Comparison of ENCODE assay signal across 8 mouse cellular contexts in genomic region chr4:133116756-133117470, GRCm38 (mm10). TPM values are rescaled to one million over a fixed set of nuclear protein-coding genes. Genes with fewer than 3 reads are reported as not detected.
DNase-seq lines count a peak whose midpoint lies in the region; ATAC-seq and TF ChIP-seq lines count a peak whose summit lies in the region.

No protein-coding gene starts in this region.

- H3K27ac ChIP-seq in heart, embryonic 12.5 days (ENCODE audit: poor library complexity, severe bottlenecking), result peak overlapping the region; percentile 95
- peak overlapping the region; percentile 89 for H3K27ac ChIP-seq in limb, embryonic 14.5 days (replicated peaks; ENCODE audit: low read depth, low read length)
- H3K27ac ChIP-seq in stomach, embryonic 15.5 days, result peak overlapping the region; percentile 98

- peak overlapping the region; percentile 63; the same call in 1 of the 2 replicates for H3K9ac ChIP-seq in heart, embryonic 12.5 days
- H3K9ac ChIP-seq in limb, embryonic 14.5 days (ENCODE audit: low read depth, low read length, severe bottlenecking), result peak overlapping the region; percentile 31; the same call in 1 of the 2 replicates
- no peak overlapping the region for H3K9ac ChIP-seq in stomach, embryonic 15.5 days

- H3K9me3 ChIP-seq in heart, embryonic 12.5 days (replicated peaks), result no peaks in the 10 kb centered on the region
- no peaks in the 10 kb centered on the region for H3K9me3 ChIP-seq in limb, embryonic 14.5 days (ENCODE audit: control insufficient read depth, low read length)
- no peaks in the 10 kb centered on the region for H3K9me3 ChIP-seq in stomach, embryonic 15.5 days

- H3K4me3 ChIP-seq in heart, embryonic 12.5 days, result no peak overlapping the region
- H3K4me3 ChIP-seq in limb, embryonic 14.5 days (replicated peaks; ENCODE audit: low read length), result no peak overlapping the region
- no peak overlapping the region for H3K4me3 ChIP-seq in stomach, embryonic 15.5 days (replicated peaks)

- peak; percentile 39; the same call in 1 of the 2 replicates for ATAC-seq in heart, embryonic 12.5 days (ENCODE audit: insufficient number of reproducible peaks, low FRiP score)
- ATAC-seq in limb, embryonic 14.5 days (ENCODE audit: low FRiP score, low read depth), result peak; percentile 16; the same call in 1 of the 2 replicates
- 0 out of 2 replicates have a peak, but pooled peaks have one; percentile 9 for ATAC-seq in stomach, embryonic 15.5 days (ENCODE audit: insufficient read depth, low FRiP score, low read depth)
- ATAC-seq in inflammation-experienced regulatory T-cells, adult 6 months, result no peak

- H3K36me3 ChIP-seq in heart, embryonic 12.5 days, result no peaks in the 10 kb centered on the region
- H3K36me3 ChIP-seq in limb, embryonic 14.5 days (ENCODE audit: control insufficient read depth, insufficient read depth, low read length), result no peaks in the 10 kb centered on the region
- H3K36me3 ChIP-seq in stomach, embryonic 15.5 days, result no peaks in the 10 kb centered on the region

- 45% methylated on average over 3 of the region's 3 CpGs for WGBS in heart, embryonic 12.5 days
- 35% methylated on average over 3 of the region's 3 CpGs for WGBS in limb, embryonic 14.5 days
- 42% methylated on average over 3 of the region's 3 CpGs for WGBS in stomach, embryonic 15.5 days

- no peaks in the 10 kb centered on the region for H3K27me3 ChIP-seq in heart, embryonic 12.5 days (replicated peaks)
- no peaks in the 10 kb centered on the region for H3K27me3 ChIP-seq in limb, embryonic 14.5 days (ENCODE audit: control insufficient read depth, insufficient read depth, low read length)
- H3K27me3 ChIP-seq in stomach, embryonic 15.5 days (replicated peaks), result no peaks in the 10 kb centered on the region

- peak overlapping the region; percentile 46 for H3K4me2 ChIP-seq in heart, embryonic 12.5 days
- peak overlapping the region; percentile 37 for H3K4me2 ChIP-seq in limb, embryonic 14.5 days (replicated peaks; ENCODE audit: low read depth, low read length, severe bottlenecking)
- peak overlapping the region; percentile 48 for H3K4me2 ChIP-seq in stomach, embryonic 15.5 days

- H3K4me1 ChIP-seq in heart, embryonic 12.5 days (replicated peaks), result peaks cover 30% of the 10 kb centered on the region
- peaks cover 31% of the 10 kb centered on the region for H3K4me1 ChIP-seq in limb, embryonic 14.5 days (ENCODE audit: control insufficient read depth, insufficient read depth, low read length)
- peaks cover 29% of the 10 kb centered on the region for H3K4me1 ChIP-seq in stomach, embryonic 15.5 days

- no peak for TF ChIP-seq POLR2A in limb, embryonic 14.5 days (IDR thresholded peaks at IDR 0.05; ENCODE audit: borderline replicate concordance, extremely low read depth, insufficient read depth, insufficient read length)

- DNase-seq in 3134 (ENCODE audit: extremely low read depth, insufficient read length, low spot score) (peak; percentile 68), adipocyte (ENCODE audit: low spot score) (peak; percentile 89)
- DNase-seq in limb, embryonic 14.5 days (ENCODE audit: low spot score), result peak; percentile 47
- DNase-seq in spleen, postnatal 4 days (ENCODE audit: low spot score in 2 of 2), result no peak
- DNase-seq in left cerebral cortex, adult 8-10 months (ENCODE audit: low spot score in 2 of 2), result no peak

RNA-seq across cellular contexts. Expression of gene Wasf2, which starts 13.4 kb away (rescaled TPM):
- 68.5 and 70.1 TPM in 2 replicates for polyA plus RNA-seq in heart, embryonic 12.5 days (2016; fragmentation: Nextera tagmentation; extraction: Ambion mirVana)
- 62.0 and 70.9 TPM in 2 replicates for polyA plus RNA-seq in limb, embryonic 14.5 days (2012; rRNA removed)
- 92.2 and 96.6 TPM in 2 replicates for polyA plus RNA-seq in limb, embryonic 14.5 days (2014; fragmentation: Nextera tagmentation; extraction: Ambion mirVana)
- polyA plus RNA-seq in stomach, embryonic 15.5 days (2015; fragmentation: Nextera tagmentation; extraction: Ambion mirVana), result 109 TPM in 2 replicates
- polyA plus RNA-seq in inflammation-experienced regulatory T-cells, adult 6 months (2017; shearing (Covaris generic)), result 100 to 1,000 TPM in 1 of 3 experiments, 10 to 100 TPM in 2; 70.4 to 110 (median 79.7) TPM
- total RNA-seq in left cerebral cortex, adult 8-10 months (2022), result 10 to 100 TPM; 27.4 to 42.1 (median 38.9) TPM

Comparison
In these comparisons a context has a peak if more than half of its experiments do, and no peak if none do; other contexts are left out.
1. DNase-seq: peak in 3134 (single experiment), adipocyte (single experiment) and limb, embryonic 14.5 days (single experiment); none in spleen, postnatal 4 days (0 of 2) and left cerebral cortex, adult 8-10 months (0 of 2).
2. Peak in every context shown above with its lines, with median percentiles within 50 percentile points of each other: H3K27ac ChIP-seq and H3K4me2 ChIP-seq.